Mouse (Mus musculus): ENCODE results near the gene Ccsap.

The Ccsap gene

GRCm38 (mm10) chr8:123803639-123804038, 56.4 kb downstream of the Ccsap start:
- no peak for DNase-seq

- DNase-seq, result no peak
Observed at GRCm38 (mm10) chr8:123801538-123801937, 58.5 kb downstream of the Ccsap start.

- DNase-seq, result no peak
Observed at GRCm38 (mm10) chr8:123800867-123801266, 59.1 kb downstream of the Ccsap start.

GRCm38 (mm10) chr8:123799885-123800284, 60.1 kb downstream of the Ccsap start:
- no peak for DNase-seq

GRCm38 (mm10) chr8:123799434-123799833, 60.6 kb downstream of the Ccsap start:
- no peak for DNase-seq

- DNase-seq, result no peak
Observed at GRCm38 (mm10) chr8:123797928-123798327, 62.1 kb downstream of the Ccsap start.

- DNase-seq, result no peak
Observed at GRCm38 (mm10) chr8:123796758-123797157, 63.3 kb downstream of the Ccsap start.

- no peak for DNase-seq
Observed at GRCm38 (mm10) chr8:123794766-123795165, 65.2 kb downstream of the Ccsap start.

- DNase-seq, result no peak
Observed at GRCm38 (mm10) chr8:123793900-123794299, 66.1 kb downstream of the Ccsap start.

GRCm38 (mm10) chr8:123791845-123792225, 68.2 kb downstream of the Ccsap start:
- DNase-seq, result no peak

- no peak for DNase-seq
Observed at GRCm38 (mm10) chr8:123791101-123791844, 68.7 kb downstream of the Ccsap start.

All from cerebellum, adult 8-10 months (tissue).